Mouse (Mus musculus) small intestine, adult 2 months (tissue): Measurements from ENCODE around the gene P4htm.

Experiments used
- CTCF ChIP-seq: fragments of 200-500 bp; IDR thresholded peaks from 2 replicates; pipeline ENCODE4 v1.5.1; 2012; ENCODE audit warnings: low read depth, mild to moderate bottlenecking, control low read depth, inconsistent platforms, low read length, moderate library complexity, mixed read lengths; ENCODE audit not compliant: insufficient replicate concordance, insufficient read length; ENCODE audit errors: extremely low read depth
- POLR2A ChIP-seq: fragments of 200-500 bp; IDR thresholded peaks from 2 replicates; pipeline ENCODE4 v1.6.1; 2012; ENCODE audit warnings: low read depth, mild to moderate bottlenecking, control low read depth, inconsistent platforms, low read length, moderate library complexity

GRCm38 (mm10) chr9:108540846-108541245, 56.6 kb downstream of the P4htm start:
- TF ChIP-seq CTCF: no peak
- TF ChIP-seq POLR2A: no peak
